Mouse (Mus musculus) midbrain, embryonic 10.5 days (tissue): Measurements from ENCODE around the gene Rnf40. TPM values are rescaled to one million over a fixed set of nuclear protein-coding genes. Genes with fewer than 3 reads are reported as not detected.

Experiments
- DNase-seq: peaks from one replicate; pipeline ENCODE4 v3.0.0-alpha.2; 2017; ENCODE audit warnings: low spot score
- H3K27ac ChIP-seq: fragments of 300-500 bp; sonication (generic); replicated peaks from 2 replicates; pipeline ENCODE4 v1.5.1; 2016; ENCODE audit warnings: mild to moderate bottlenecking
- H3K27me3 ChIP-seq: fragments of 300-500 bp; sonication (generic); 2 replicates; pipeline ENCODE4 v1.6.1; 2016; ENCODE audit warnings: low read depth, mild to moderate bottlenecking; ENCODE audit not compliant: poor library complexity, severe bottlenecking
- H3K36me3 ChIP-seq: fragments of 300-500 bp; sonication (generic); 2 replicates; pipeline ENCODE4 v1.6.1; 2016; ENCODE audit warnings: mild to moderate bottlenecking, moderate library complexity
- H3K4me1 ChIP-seq: fragments of 300-500 bp; sonication (generic); 2 replicates; pipeline ENCODE4 v1.6.1; 2016
- H3K4me3 ChIP-seq: fragments of 300-500 bp; sonication (generic); 2 replicates; pipeline ENCODE4 v1.5.1; 2016; ENCODE audit warnings: mild to moderate bottlenecking, moderate library complexity
- H3K9me3 ChIP-seq: fragments of 300-500 bp; sonication (generic); replicated peaks from 2 replicates; pipeline ENCODE4 v1.6.1; 2016; ENCODE audit warnings: mild to moderate bottlenecking
- WGBS: fragments of 180-500 bp; shearing (Covaris S2); methylation state at CpG from one replicate; pipeline ENCODE4 v1.1.7; 2016; 5-methylcytosine and 5-hydroxymethylcytosine counted together
- polyA plus RNA-seq: library from polyadenylated mRNA; unstranded; fragments of >200 nt; fragmentation: Nextera tagmentation; extraction: Ambion mirVana; gene quantifications from 2 replicates; pipeline ENCODE4 v1.2.1, GENCODE M21; 2016

The Rnf40 gene
- 56.7 and 59.6 TPM in 2 replicates for polyA plus RNA-seq

DNA sequence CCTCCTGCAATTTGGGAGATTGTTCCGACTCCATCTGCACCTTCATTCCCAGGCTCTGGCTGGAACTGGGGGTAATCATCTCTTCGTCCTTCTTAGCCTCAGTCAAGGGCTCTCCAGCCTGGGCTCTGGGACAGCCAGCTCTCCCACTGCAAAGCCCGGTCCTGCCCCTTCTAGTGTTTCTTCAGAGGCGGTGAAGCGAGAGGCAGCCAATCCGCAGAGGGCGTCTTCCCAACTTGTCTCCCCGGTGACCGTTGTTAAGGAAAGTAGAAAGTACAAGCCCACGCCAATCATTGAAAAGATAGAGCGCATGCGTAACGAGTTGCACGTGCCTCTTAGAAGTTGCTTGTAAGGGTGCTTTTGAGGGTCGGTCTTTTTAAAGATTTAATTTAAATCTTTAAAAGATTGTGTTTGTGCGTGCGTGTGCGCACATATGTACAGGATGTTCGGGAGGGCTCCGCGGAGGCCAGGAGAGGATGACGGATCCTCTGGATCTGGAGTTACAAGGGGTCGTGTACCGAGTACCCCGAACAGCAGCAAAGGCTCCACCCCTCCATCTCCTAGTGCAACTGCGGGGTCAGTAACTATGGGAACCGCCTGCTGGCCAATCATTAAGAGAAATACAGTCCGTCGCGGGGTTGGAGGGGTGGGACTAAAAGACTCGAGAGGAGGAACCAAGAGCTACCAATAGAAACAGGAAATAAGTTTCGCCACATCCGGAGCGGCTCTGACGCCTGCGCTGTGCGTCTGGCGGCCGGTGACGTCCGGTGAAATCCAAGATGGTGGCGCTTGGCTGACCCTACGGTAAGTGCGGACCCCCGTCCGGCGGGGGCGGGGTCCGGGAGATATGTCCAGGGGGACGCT is at the start of gene Rnf40, which contains the start of gene Ccdc189:
Gene Rnf40 (plus strand): TSS at position 757 of the 861 bp plus-strand sequence.
Gene Ccdc189 (minus strand): TSS at position 585 of the 861 bp plus-strand sequence.
- Histone ChIP-seq H3K9me3 (no peaks in the 10 kb centered on the region), H3K27ac (peak within 1 kb of the TSS; percentile 83), H3K27me3 (no peaks in the 10 kb centered on the region), H3K4me3 (peak within 1 kb of the TSS; percentile 86), H3K36me3 (peaks cover 63% of the 10 kb centered on the region), H3K4me1 (peaks cover 24% of the 10 kb centered on the region)
- peak; percentile 97 for DNase-seq
- WGBS: under 1% methylated on average over 50 of the region's 50 CpGs

DNA sequence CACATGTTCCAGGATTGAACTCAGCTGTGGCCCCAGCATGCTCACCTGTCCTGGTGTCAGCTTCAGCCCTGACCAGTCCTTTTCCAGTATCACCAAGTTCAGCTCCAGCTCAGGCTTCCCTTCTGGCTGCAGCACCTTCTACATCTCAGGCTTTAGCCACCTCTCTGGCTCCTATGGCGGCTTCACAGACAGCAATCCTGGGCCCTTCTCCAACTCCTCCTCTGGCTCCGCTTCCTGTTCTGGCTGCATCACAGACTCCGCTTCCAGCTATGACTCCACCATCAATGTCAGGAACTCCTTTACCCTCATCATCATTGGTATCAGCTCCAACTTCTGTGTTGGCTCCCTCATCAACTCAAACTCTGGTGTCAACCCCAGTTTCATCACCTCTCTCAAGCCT is 46.9 kb upstream of the Rnf40 start:
- WGBS: 98% methylated on average over 3 of the region's 3 CpGs
- Histone ChIP-seq H3K9me3 (no peaks in the 10 kb centered on the region), H3K4me3 (no peak overlapping the region), H3K4me1 (no peaks in the 10 kb centered on the region), H3K36me3 (peaks cover 100% of the 10 kb centered on the region), H3K27ac (no peak overlapping the region), H3K27me3 (no peaks in the 10 kb centered on the region)
- no peak for DNase-seq

DNA sequence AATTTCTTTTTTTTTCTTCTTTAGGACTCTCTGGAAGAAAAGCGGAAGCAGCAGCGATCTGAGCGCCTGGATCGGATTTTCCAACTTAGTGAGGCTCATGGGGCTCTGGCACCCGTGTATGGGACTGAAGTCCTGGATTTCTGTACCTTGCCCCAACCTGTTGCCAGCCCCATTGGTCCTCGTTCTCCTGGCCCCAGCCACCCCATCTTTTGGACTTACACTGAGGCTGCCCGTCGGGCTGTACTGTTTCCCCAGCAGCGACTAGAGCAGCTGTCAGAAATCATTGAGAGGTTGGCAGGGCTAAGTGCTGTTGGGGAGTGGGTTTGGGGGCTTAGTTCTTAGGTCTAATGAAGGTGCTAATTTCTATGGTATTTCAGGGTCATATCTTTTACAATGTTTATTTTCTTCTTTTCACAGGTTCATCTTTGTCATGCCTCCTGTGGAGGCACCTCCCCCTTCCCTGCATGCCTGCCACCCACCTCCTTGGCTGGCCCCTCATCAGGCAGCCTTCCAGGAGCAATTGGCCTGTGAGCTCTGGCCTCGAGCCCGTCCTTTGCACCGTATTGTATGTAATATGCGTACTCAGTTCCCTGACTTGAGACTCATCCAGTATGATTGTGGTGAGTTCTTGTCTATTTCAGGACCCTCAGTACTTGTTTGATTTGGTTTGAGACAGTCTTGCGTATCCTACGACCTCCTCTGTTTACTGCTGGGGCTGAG is 39.3 kb upstream of the Rnf40 start:
- Histone ChIP-seq H3K4me3 (no peak overlapping the region), H3K36me3 (peaks cover 99% of the 10 kb centered on the region), H3K27me3 (no peaks in the 10 kb centered on the region), H3K9me3 (no peaks in the 10 kb centered on the region), H3K4me1 (no peaks in the 10 kb centered on the region), H3K27ac (no peak overlapping the region)
- DNase-seq: no peak
- WGBS: 91% methylated on average over 15 of the region's 15 CpGs

DNA sequence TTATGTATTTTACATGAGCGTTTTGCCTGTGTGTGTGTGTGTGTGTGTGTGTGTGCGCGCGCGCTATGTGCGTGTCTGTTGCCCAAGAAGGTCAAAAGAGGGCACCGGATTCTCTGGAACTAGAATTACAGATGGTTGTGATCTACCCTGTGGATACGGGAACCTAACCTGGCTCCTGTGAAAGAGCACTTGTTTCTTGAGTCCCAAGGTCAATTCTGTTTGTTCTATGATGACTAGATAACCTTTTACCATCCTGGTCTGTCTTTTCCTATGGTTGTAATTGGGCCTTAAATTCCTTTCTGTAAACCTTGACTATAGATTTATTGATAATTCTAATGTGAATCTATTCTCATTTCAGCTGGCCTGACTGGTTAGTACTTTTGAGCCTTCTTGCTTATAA is 37.0 kb upstream of the Rnf40 start:
- H3K36me3 ChIP-seq: peaks cover 99% of the 10 kb centered on the region
- H3K9me3 ChIP-seq: no peaks in the 10 kb centered on the region
- H3K27ac ChIP-seq: no peak overlapping the region
- WGBS: 93% methylated on average over 8 of the region's 8 CpGs
- H3K27me3 ChIP-seq: no peaks in the 10 kb centered on the region
- H3K4me3 ChIP-seq: no peak overlapping the region
- H3K4me1 ChIP-seq: no peaks in the 10 kb centered on the region
- DNase-seq: no peak

DNA sequence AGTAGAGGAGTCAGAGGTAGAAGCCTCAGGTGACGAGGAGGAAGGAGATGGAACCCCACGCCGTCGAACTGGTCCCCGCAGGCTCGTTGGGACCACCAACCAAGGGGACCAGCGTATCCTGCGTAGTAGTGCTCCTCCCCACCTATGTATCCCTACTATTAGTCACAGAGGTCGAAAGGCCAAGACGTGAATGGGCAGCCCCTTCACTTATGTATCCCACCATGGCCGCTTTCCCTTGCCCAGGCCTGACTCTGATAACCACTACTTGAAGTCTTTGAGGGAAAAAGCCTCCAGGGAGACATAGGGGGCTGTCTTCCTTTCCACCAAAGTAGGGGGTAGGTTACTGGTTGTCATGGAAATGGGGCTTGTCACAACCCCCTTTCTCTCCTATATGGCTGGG is 28.0 kb upstream of the Rnf40 start:
- Histone ChIP-seq H3K27ac (no peak overlapping the region), H3K4me3 (no peak overlapping the region), H3K36me3 (peaks cover 95% of the 10 kb centered on the region), H3K4me1 (no peaks in the 10 kb centered on the region), H3K27me3 (no peaks in the 10 kb centered on the region), H3K9me3 (no peaks in the 10 kb centered on the region)
- no peak for DNase-seq
- WGBS: 92% methylated on average over 11 of the region's 11 CpGs

DNA sequence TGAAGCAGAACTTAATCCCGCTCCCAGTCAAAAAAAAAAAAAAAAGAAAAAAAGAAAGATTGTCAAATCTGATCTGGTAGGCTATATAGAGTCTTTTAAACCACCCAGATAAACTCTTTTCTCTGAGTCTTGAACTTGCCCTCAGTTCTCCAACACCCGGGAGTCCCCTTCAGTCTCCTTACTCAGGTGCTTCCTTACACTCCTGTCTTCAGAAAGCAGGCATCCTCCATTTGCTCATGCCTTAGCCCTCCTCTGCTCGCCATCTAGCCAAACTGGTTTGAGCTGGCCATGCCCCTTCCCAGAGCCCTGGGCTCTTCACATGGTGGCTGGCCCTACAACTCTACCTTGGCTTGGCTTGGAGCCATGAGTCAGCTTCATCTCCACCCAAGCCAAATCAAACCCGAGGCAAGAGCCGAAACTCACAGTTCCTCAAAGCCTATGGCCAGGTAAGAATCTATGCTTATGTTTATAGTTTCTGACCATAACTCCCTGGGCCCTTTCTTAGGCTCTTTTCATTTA is 27.2 kb upstream of the Rnf40 start, which contains the start of gene Tmem265:
Gene Tmem265 (plus strand): TSS at position 51 of the 519 bp plus-strand sequence.
- 92% methylated on average over 5 of the region's 5 CpGs for WGBS
- Histone ChIP-seq H3K4me1 (no peaks in the 10 kb centered on the region), H3K27ac (no peak within 1 kb of the TSS), H3K9me3 (no peaks in the 10 kb centered on the region), H3K27me3 (no peaks in the 10 kb centered on the region), H3K4me3 (no peak within 1 kb of the TSS), H3K36me3 (peaks cover 95% of the 10 kb centered on the region)
- DNase-seq: no peak

DNA sequence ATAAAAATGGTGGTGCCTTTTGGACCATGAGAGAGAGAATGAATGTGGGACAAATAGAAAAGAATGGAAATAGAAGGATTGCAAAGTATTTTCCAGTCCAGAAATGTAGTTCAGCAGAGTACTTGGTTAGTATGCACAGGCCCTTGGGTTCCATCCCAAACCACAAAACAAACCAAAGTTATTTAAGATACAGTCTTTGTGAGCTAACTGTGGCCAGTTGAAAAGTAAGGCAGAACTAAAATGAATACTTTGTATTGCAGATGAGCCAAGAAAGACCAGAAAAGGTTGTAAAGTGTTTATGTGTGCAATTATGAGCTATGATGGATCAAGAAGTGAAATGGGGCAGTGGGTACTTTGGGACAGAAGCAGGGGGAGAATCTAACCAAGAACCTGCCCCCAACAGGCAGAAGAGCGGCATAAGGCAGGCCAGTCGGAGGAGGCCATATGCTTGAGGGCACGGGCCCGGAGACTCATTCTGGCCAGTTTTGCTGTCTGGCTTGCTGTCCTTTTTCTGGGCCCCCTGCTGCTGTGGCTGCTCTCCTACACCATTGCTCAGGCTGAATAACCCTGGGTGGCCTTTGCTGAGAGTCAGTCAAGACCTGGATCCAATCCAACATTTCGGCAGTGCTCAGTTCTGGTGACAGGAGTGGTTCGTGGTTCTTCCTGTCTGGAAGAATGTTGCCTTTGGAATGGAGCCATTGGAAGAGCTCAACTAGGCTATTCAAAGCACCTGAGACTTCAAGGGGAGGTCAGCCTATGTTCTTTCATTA is 24.0 kb upstream of the Rnf40 start:
- Histone ChIP-seq H3K27me3 (no peaks in the 10 kb centered on the region), H3K9me3 (no peaks in the 10 kb centered on the region), H3K36me3 (peaks cover 85% of the 10 kb centered on the region), H3K4me1 (no peaks in the 10 kb centered on the region), H3K27ac (no peak overlapping the region), H3K4me3 (no peak overlapping the region)
- WGBS: 92% methylated on average over 6 of the region's 6 CpGs
- DNase-seq: no peak

DNA sequence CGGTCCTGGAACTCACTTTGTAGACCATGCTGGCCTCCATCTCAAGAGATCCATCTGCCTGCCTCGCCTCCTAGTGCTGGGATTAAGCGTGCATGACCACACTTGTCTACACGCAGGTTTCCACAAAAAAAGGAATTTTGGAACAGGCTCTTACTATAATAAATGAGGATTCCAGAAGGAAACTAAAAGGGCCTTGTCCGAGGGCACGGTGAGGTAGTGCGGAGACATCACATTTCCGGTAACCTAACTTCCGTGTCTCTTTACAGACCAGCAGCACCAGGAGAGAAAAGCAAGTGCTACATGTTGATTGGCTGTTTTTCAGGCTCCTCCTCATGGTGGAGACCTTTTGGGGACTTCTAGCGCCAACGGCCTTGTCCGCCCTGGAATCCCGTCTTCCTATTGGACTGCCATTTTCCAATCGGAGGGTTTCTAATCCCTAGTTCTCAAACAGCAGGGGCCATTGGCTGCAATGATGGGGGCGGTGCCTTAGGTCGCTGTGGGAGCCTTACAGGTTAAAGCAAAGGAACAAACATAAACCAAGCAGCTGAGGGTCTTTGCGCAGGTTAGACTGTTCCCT is 15.6 kb upstream of the Rnf40 start, which contains the start of gene Phkg2:
Gene Phkg2 (plus strand): TSS at position 446 of the 577 bp plus-strand sequence.
- Histone ChIP-seq H3K36me3 (peaks cover 29% of the 10 kb centered on the region), H3K27me3 (no peaks in the 10 kb centered on the region), H3K9me3 (no peaks in the 10 kb centered on the region), H3K4me1 (peaks cover 30% of the 10 kb centered on the region), H3K27ac (peak within 1 kb of the TSS; percentile 92), H3K4me3 (peak within 1 kb of the TSS; percentile 93)
- under 1% methylated on average over 17 of the region's 17 CpGs for WGBS
- DNase-seq: peak; percentile 92

DNA sequence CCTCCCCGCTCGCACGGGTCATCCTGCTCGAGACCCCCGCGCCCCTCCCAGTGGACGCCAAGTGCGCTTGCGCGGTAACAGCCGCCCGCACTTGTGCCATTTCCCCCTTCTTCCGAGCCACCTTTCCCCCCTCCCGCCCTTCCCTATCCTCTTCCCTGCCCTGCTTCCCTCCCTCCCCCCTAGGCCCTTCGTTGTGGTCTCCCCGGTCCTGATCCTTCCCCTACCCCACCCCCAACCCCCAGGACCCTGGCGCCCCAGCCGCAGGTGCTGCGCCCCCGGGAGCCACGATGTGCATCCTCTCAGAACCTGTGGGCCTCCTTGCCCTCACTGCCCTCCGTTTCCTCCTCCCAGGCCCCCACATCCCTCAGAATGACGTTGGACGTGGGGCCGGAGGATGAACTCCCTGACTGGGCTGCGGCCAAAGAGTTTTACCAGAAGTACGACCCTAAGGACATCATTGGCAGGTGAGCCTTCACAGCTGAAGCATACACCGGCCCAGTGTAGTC is 15.0 kb upstream of the Rnf40 start:
- Histone ChIP-seq H3K27ac (peak overlapping the region; percentile 92), H3K4me1 (peaks cover 30% of the 10 kb centered on the region), H3K27me3 (no peaks in the 10 kb centered on the region), H3K4me3 (peak overlapping the region; percentile 93), H3K36me3 (peaks cover 34% of the 10 kb centered on the region), H3K9me3 (no peaks in the 10 kb centered on the region)
- 1% methylated on average over 28 of the region's 28 CpGs for WGBS
- DNase-seq: no peak

DNA sequence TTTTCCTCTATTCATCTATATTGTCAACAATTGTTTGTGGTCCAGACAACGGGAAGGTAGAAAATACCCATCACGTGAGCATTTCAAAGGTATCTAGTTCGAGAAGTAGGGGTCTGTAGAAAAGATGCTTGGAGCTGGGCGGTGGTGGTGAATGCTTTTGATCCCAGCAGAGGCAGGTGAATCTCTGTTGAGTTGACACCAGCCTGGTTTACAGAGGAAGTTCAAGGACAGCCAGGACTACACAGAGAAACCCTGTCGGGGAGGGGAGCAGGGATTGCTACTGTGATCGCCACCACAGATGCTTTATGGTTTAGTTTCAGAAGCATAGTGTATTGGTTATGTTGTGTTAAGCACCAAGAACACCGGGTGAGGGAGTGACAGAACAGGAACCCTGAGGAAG is 14.5 kb upstream of the Rnf40 start:
- H3K9me3 ChIP-seq: no peaks in the 10 kb centered on the region
- H3K27ac ChIP-seq: peak overlapping the region; percentile 92; the same call in 1 of the 2 replicates

DNA sequence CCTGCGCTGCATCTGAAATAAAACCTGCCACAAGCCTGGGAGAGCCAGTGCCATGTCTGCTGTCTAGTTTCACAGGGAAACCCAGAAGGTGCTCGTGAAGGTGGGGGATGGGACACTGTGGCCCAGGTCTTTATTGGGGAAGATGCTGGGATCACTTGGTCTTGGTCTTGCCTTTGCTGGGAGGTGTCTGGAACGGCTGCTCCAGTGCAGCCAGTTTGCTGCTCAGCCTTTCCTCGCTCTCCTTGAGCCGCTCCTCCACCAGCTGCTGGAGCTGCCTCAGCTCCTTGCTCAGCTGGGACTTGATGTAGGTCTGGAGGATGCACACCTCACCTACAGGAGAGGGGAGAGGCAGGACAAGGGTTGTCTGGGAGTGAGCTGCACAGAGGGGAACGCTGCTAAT is 5.3 kb upstream of the Rnf40 start:
- Histone ChIP-seq H3K4me1 (peaks cover 15% of the 10 kb centered on the region), H3K27me3 (no peaks in the 10 kb centered on the region), H3K9me3 (no peaks in the 10 kb centered on the region), H3K36me3 (peaks cover 73% of the 10 kb centered on the region), H3K4me3 (no peak overlapping the region; the same call in 1 of the 2 replicates), H3K27ac (no peak overlapping the region)
- 95% methylated on average over 6 of the region's 6 CpGs for WGBS
- DNase-seq: no peak

More for the DNA sequence above, 14.5 kb upstream of the Rnf40 start:
- DNase-seq: no peak
- WGBS: 31% methylated on average over 7 of the region's 7 CpGs
- Histone ChIP-seq H3K27me3 (no peaks in the 10 kb centered on the region), H3K36me3 (peaks cover 33% of the 10 kb centered on the region), H3K4me3 (peak overlapping the region; percentile 93), H3K4me1 (peaks cover 30% of the 10 kb centered on the region)
